Mouse (Mus musculus): ENCODE results near the gene Ip6k3. TPM values are rescaled to one million over a fixed set of nuclear protein-coding genes. Genes with fewer than 3 reads are reported as not detected.

The Ip6k3 gene
- 0.08 TPM in 1 of 2 replicates, not detected in the other for polyA plus RNA-seq (2015; fragmentation: Nextera tagmentation; extraction: Ambion mirVana)

GRCm38 (mm10) chr17:27167545-27167944 is at the start of gene Ip6k3:
TSS of gene Ip6k3 (minus strand) at chr17:27167795.

DNA sequence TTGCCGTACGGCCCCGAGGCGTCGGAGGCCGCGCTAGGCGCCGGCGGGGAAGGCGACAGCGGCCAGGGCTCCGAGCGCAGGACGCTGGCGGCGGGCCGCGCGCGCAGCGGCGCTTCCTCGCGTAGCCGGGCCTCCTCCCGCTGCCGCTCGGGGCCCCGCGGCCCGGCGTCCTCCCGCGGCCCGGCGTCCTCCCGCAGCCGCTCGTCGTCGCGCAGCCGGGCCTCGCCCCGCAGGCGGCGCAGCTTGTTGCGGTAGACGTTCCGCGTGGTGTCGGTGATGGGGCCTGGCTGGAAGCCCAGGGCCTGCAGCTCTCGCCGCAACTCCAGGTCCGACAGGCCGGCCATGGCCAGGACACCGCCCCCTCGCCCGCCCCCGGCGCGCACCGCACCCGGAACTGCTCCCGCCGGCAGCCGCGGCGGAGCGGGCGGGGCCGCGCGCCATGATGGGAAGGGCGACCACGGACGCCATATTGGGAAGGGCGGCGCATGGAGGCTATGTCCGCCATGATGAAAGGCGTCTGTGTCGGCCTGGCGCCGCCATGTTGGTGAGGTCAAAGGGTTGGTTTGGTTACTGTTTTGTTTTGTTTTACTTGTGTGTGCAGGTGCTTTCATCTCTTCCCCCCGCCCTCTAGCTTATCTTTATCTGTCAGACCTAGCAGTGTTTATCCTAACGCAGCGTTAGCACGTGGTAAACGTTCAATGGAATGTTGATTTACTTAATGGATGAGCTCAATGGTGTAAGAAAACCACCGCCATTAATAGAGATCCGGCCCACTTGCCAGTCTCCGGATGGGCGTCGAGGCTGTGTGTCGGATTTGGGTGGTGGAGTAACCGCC is 36.7 kb upstream of the Ip6k3 start, which contains the start of gene Lemd2:
Gene Lemd2, minus strand, starts transcription at position 395 of the 835 bp plus-strand sequence.

GRCm38 (mm10) chr17:27133551-27134141 is 33.9 kb downstream of the Ip6k3 start, which contains the start of gene Uqcc2:
TSS of gene Uqcc2 (minus strand) at chr17:27133916.

Other genes with a start within 250 kb of the Ip6k3 start
- gene Phf1, start 234.7 kb downstream of the Ip6k3 start, polyA plus RNA-seq (2015; fragmentation: Nextera tagmentation; extraction: Ambion mirVana): 6.6 and 7.1 TPM in 2 replicates
- gene Cuta, start 228.2 kb downstream of the Ip6k3 start, polyA plus RNA-seq (2015; fragmentation: Nextera tagmentation; extraction: Ambion mirVana): 125 and 143 TPM in 2 replicates
- 0.66 and 0.96 TPM in 2 replicates for gene Syngap1, start 226.5 kb downstream of the Ip6k3 start, polyA plus RNA-seq (2015; fragmentation: Nextera tagmentation; extraction: Ambion mirVana)
- 7.7 and 7.8 TPM in 2 replicates for gene Zbtb9, start 194.6 kb downstream of the Ip6k3 start, polyA plus RNA-seq (2015; fragmentation: Nextera tagmentation; extraction: Ambion mirVana)
- 5.5 and 5.6 TPM in 2 replicates for gene Bak1, start 138.8 kb downstream of the Ip6k3 start, polyA plus RNA-seq (2015; fragmentation: Nextera tagmentation; extraction: Ambion mirVana)
- 1.9 and 2.1 TPM in 2 replicates for gene Itpr3, start 110.5 kb downstream of the Ip6k3 start, polyA plus RNA-seq (2015; fragmentation: Nextera tagmentation; extraction: Ambion mirVana)
- 235 and 237 TPM in 2 replicates for gene Uqcc2, start 33.9 kb downstream of the Ip6k3 start, polyA plus RNA-seq (2015; fragmentation: Nextera tagmentation; extraction: Ambion mirVana)
- 10.2 and 10.7 TPM in 2 replicates for gene Lemd2, start 36.7 kb upstream of the Ip6k3 start, polyA plus RNA-seq (2015; fragmentation: Nextera tagmentation; extraction: Ambion mirVana)